ENCODE assay signal across 8 mouse cellular contexts in genomic region chr13:74363176-74363858, GRCm38 (mm10). TPM values are rescaled to one million over a fixed set of nuclear protein-coding genes. Genes with fewer than 3 reads are reported as not detected.
DNase-seq lines count a peak whose midpoint lies in the region; ATAC-seq and TF ChIP-seq lines count a peak whose summit lies in the region.

No protein-coding gene starts in this region.

- peak; percentile 1; the same call in 1 of the 2 replicates for ATAC-seq in lung, postnatal 0 days
- ATAC-seq in intestine, postnatal 0 days: 0 out of 2 replicates have a peak, but pooled peaks have one; percentile 27
- ATAC-seq in neural tube, embryonic 12.5 days (ENCODE audit: low FRiP score, low read depth): 0 out of 2 replicates have a peak, but pooled peaks have one; percentile 28

- 85% methylated on average over 13 of the region's 13 CpGs for WGBS in lung, postnatal 0 days
- WGBS in intestine, postnatal 0 days: 82% methylated on average over 13 of the region's 13 CpGs
- WGBS in neural tube, embryonic 12.5 days: 91% methylated on average over 13 of the region's 13 CpGs

- no peaks in the 10 kb centered on the region for H3K9me3 ChIP-seq in lung, postnatal 0 days (ENCODE audit: low read length)
- H3K9me3 ChIP-seq in intestine, postnatal 0 days (ENCODE audit: control insufficient read depth): no peaks in the 10 kb centered on the region
- no peaks in the 10 kb centered on the region for H3K9me3 ChIP-seq in neural tube, embryonic 12.5 days

- no peak overlapping the region for H3K4me2 ChIP-seq in lung, postnatal 0 days (replicated peaks; ENCODE audit: low read depth, low read length)
- no peak overlapping the region for H3K4me2 ChIP-seq in intestine, postnatal 0 days (replicated peaks; ENCODE audit: low read depth)
- no peak overlapping the region for H3K4me2 ChIP-seq in neural tube, embryonic 12.5 days (replicated peaks)

- H3K4me3 ChIP-seq in lung, postnatal 0 days (ENCODE audit: low read depth, low read length): no peak overlapping the region
- no peak overlapping the region for H3K4me3 ChIP-seq in intestine, postnatal 0 days (ENCODE audit: low read depth, low read length)
- no peak overlapping the region for H3K4me3 ChIP-seq in neural tube, embryonic 12.5 days

- H3K9ac ChIP-seq in lung, postnatal 0 days (replicated peaks; ENCODE audit: low read depth): no peak overlapping the region
- H3K9ac ChIP-seq in intestine, postnatal 0 days (ENCODE audit: low read depth, low read length): no peak overlapping the region
- H3K9ac ChIP-seq in neural tube, embryonic 12.5 days: no peak overlapping the region

- H3K36me3 ChIP-seq in lung, postnatal 0 days (ENCODE audit: insufficient read depth, low read length): no peaks in the 10 kb centered on the region; the same call in 1 of the 2 replicates
- H3K36me3 ChIP-seq in intestine, postnatal 0 days (ENCODE audit: control insufficient read depth, insufficient read depth): peaks cover 16% of the 10 kb centered on the region
- peaks cover 21% of the 10 kb centered on the region for H3K36me3 ChIP-seq in neural tube, embryonic 12.5 days

- peak; percentile 17 to 22 for DNase-seq in adrenal gland, adult 18-20 months (ENCODE audit: low spot score in 2 of 2)
- DNase-seq in adrenal gland, adult (ENCODE audit: inconsistent age in 2 of 2, low spot score in 1 of 2): no peak
- DNase-seq in lung, postnatal 0 days (ENCODE audit: low spot score): no peak
- no peak for DNase-seq in lung, postnatal 14 days
- DNase-seq in ovary, postnatal 10 days (ENCODE audit: low spot score): no peak
- no peak for DNase-seq in cerebellum, adult 9-10 months

- no peak overlapping the region for H3K27ac ChIP-seq in lung, postnatal 0 days (ENCODE audit: low read length)
- no peak overlapping the region for H3K27ac ChIP-seq in intestine, postnatal 0 days (ENCODE audit: low read depth, low read length)
- no peak overlapping the region for H3K27ac ChIP-seq in neural tube, embryonic 12.5 days

- no peaks in the 10 kb centered on the region for H3K27me3 ChIP-seq in lung, postnatal 0 days (replicated peaks; ENCODE audit: insufficient read depth, low read length)
- no peaks in the 10 kb centered on the region for H3K27me3 ChIP-seq in intestine, postnatal 0 days (replicated peaks; ENCODE audit: control insufficient read depth, insufficient read depth, low read length)
- no peaks in the 10 kb centered on the region for H3K27me3 ChIP-seq in neural tube, embryonic 12.5 days (replicated peaks)

- no peak for TF ChIP-seq CTCF in lung, postnatal 0 days (IDR thresholded peaks at IDR 0.05)
- no peak for TF ChIP-seq CTCF in intestine, postnatal 0 days (IDR thresholded peaks at IDR 0.05; ENCODE audit: low read depth)

- peaks cover 4% of the 10 kb centered on the region; the same call in 1 of the 2 replicates for H3K4me1 ChIP-seq in lung, postnatal 0 days (ENCODE audit: insufficient read depth, low read depth, low read length)
- no peaks in the 10 kb centered on the region for H3K4me1 ChIP-seq in intestine, postnatal 0 days (replicated peaks; ENCODE audit: control insufficient read depth, insufficient read depth, low read length)
- no peaks in the 10 kb centered on the region for H3K4me1 ChIP-seq in neural tube, embryonic 12.5 days

- no peak for TF ChIP-seq EP300 in lung, postnatal 0 days (IDR thresholded peaks at IDR 0.05)

RNA-seq across cellular contexts. Expression of gene Lrrc14b, which starts 0.5 kb away (rescaled TPM):
- total RNA-seq in adrenal gland, adult 18-20 months (2021): under 1 TPM; 0.36 to 0.45 TPM
- polyA plus RNA-seq in lung, postnatal 0 days (2015; fragmentation: Nextera tagmentation; extraction: Ambion mirVana): not detected in 2 replicates
- polyA plus RNA-seq in intestine, postnatal 0 days (2015; fragmentation: Nextera tagmentation; extraction: Ambion mirVana): not detected in 2 replicates
- polyA plus RNA-seq in neural tube, embryonic 12.5 days (2016; fragmentation: Nextera tagmentation; extraction: Ambion mirVana): not detected in 2 replicates

RNA-seq across cellular contexts. Expression of gene Ccdc127, which starts 13.2 kb away (rescaled TPM):
- total RNA-seq in adrenal gland, adult 18-20 months (2021): 10 to 100 TPM; 55.4 to 66.8 TPM
- 26.0 and 29.1 TPM in 2 replicates for polyA plus RNA-seq in lung, postnatal 0 days (2015; fragmentation: Nextera tagmentation; extraction: Ambion mirVana)
- 22.0 and 23.0 TPM in 2 replicates for polyA plus RNA-seq in intestine, postnatal 0 days (2015; fragmentation: Nextera tagmentation; extraction: Ambion mirVana)
- polyA plus RNA-seq in neural tube, embryonic 12.5 days (2016; fragmentation: Nextera tagmentation; extraction: Ambion mirVana): 55.4 and 57.5 TPM in 2 replicates

RNA-seq across cellular contexts. Expression of gene Sdha, which starts 13.2 kb away (rescaled TPM):
- total RNA-seq in adrenal gland, adult 18-20 months (2021): 100 to 1,000 TPM; 720 to 882 TPM
- 141 and 162 TPM in 2 replicates for polyA plus RNA-seq in lung, postnatal 0 days (2015; fragmentation: Nextera tagmentation; extraction: Ambion mirVana)
- polyA plus RNA-seq in intestine, postnatal 0 days (2015; fragmentation: Nextera tagmentation; extraction: Ambion mirVana): 213 TPM in 2 replicates
- 206 and 209 TPM in 2 replicates for polyA plus RNA-seq in neural tube, embryonic 12.5 days (2016; fragmentation: Nextera tagmentation; extraction: Ambion mirVana)

RNA-seq across cellular contexts. Expression of gene Zfp72, which starts 27.3 kb away (rescaled TPM):
- 1 to 10 TPM; 2.2 to 2.6 TPM for total RNA-seq in adrenal gland, adult 18-20 months (2021)
- 3.0 and 3.1 TPM in 2 replicates for polyA plus RNA-seq in lung, postnatal 0 days (2015; fragmentation: Nextera tagmentation; extraction: Ambion mirVana)
- polyA plus RNA-seq in intestine, postnatal 0 days (2015; fragmentation: Nextera tagmentation; extraction: Ambion mirVana): 1.2 TPM in 2 replicates
- polyA plus RNA-seq in neural tube, embryonic 12.5 days (2016; fragmentation: Nextera tagmentation; extraction: Ambion mirVana): 4.4 and 5.1 TPM in 2 replicates

RNA-seq across cellular contexts. Expression of gene Ftl1-ps1, which starts 36.2 kb away (rescaled TPM):
- 1,000 to 10,000 TPM; 1,315 to 1,788 TPM for total RNA-seq in adrenal gland, adult 18-20 months (2021)
- 120 and 125 TPM in 2 replicates for polyA plus RNA-seq in lung, postnatal 0 days (2015; fragmentation: Nextera tagmentation; extraction: Ambion mirVana)
- 338 and 363 TPM in 2 replicates for polyA plus RNA-seq in intestine, postnatal 0 days (2015; fragmentation: Nextera tagmentation; extraction: Ambion mirVana)
- 91.7 and 104 TPM in 2 replicates for polyA plus RNA-seq in neural tube, embryonic 12.5 days (2016; fragmentation: Nextera tagmentation; extraction: Ambion mirVana)

Comparison
In these comparisons a context has a peak if more than half of its experiments do, and no peak if none do; other contexts are left out.
1. DNase-seq: peak in adrenal gland, adult 18-20 months (2 of 2); none in adrenal gland, adult (0 of 2), lung, postnatal 0 days (single experiment), lung, postnatal 14 days (single experiment), ovary, postnatal 10 days (single experiment) and cerebellum, adult 9-10 months (single experiment).
2. Peak in every context shown above with its lines, with median percentiles within 50 percentile points of each other: ATAC-seq.